Mouse (Mus musculus) heart, postnatal 0 days (tissue): ENCODE data around the gene Alk.

ENCODE experiments used
- CTCF ChIP-seq: IDR thresholded peaks from 2 replicates; pipeline ENCODE4 v1.5.1; 2016; ENCODE audit warnings: antibody characterized with exemption, control low read depth, low read depth
- EP300 ChIP-seq: IDR thresholded peaks from 2 replicates; pipeline ENCODE4 v1.6.1; 2016; ENCODE audit warnings: antibody characterized with exemption, low read depth

GRCm38 (mm10) chr17:72474166-72474565, 130.3 kb downstream of the Alk start:
- no peak for TF ChIP-seq CTCF
- TF ChIP-seq EP300 = no peak
